Mouse (Mus musculus): ENCODE data around the gene Cib4. TPM values are rescaled to one million over a fixed set of nuclear protein-coding genes. Genes with fewer than 3 reads are reported as not detected.
A peak's percentile ranks its signal among the peaks of the same experiment; 100 is the strongest.

Gene Cib4
- polyA plus RNA-seq, 1 experiment from 2014 or later, result not detected

GRCm38 (mm10) chr5:30470454-30470853 lies 75.2 kb downstream of the Cib4 start:
- no peak for ATAC-seq (ENCODE audit: low FRiP score, low TSS enrichment)
- Histone ChIP-seq H3K4me2 (replicated peaks; ENCODE audit: low read depth, low read length) (no peak overlapping the region), H3K36me3 (ENCODE audit: insufficient read depth, low read length) (no peaks in the 10 kb centered on the region), H3K4me3 (ENCODE audit: low read length) (no peak overlapping the region), H3K27ac (ENCODE audit: low read length) (no peak overlapping the region), H3K9ac (replicated peaks; ENCODE audit: low read length) (no peak overlapping the region), H3K9me3 (ENCODE audit: low read length) (no peaks in the 10 kb centered on the region), H3K4me1 (ENCODE audit: insufficient read depth, low read length) (no peaks in the 10 kb centered on the region), H3K27me3 (ENCODE audit: insufficient read depth, low read length) (peaks cover 7% of the 10 kb centered on the region)
- WGBS, result 62% methylated on average over 6 of the region's 6 CpGs

- 0 out of 2 replicates have a peak, but pooled peaks have one; percentile 13 for ATAC-seq (ENCODE audit: low FRiP score, low TSS enrichment)
- Histone ChIP-seq H3K36me3 (ENCODE audit: insufficient read depth, low read length) (no peaks in the 10 kb centered on the region), H3K4me3 (ENCODE audit: low read length) (peak overlapping the region; percentile 41), H3K9me3 (ENCODE audit: low read length) (no peaks in the 10 kb centered on the region), H3K27ac (ENCODE audit: low read length) (no peak overlapping the region), H3K4me1 (ENCODE audit: insufficient read depth, low read length) (no peaks in the 10 kb centered on the region), H3K27me3 (ENCODE audit: insufficient read depth, low read length) (peaks cover 14% of the 10 kb centered on the region), H3K9ac (replicated peaks; ENCODE audit: low read length) (no peak overlapping the region; the same call in 1 of the 2 replicates), H3K4me2 (replicated peaks; ENCODE audit: low read depth, low read length) (peak overlapping the region; percentile 70)
- WGBS, result 39% methylated on average over 9 of the region's 9 CpGs
These were observed 79.3 kb downstream of the Cib4 start for GRCm38 (mm10) chr5:30466315-30466714.

- peak; percentile 71; the same call in 1 of the 2 replicates for ATAC-seq (ENCODE audit: low FRiP score, low TSS enrichment)
- no peak within 1 kb of the TSS; the same call in 1 of the 2 replicates for H3K9ac ChIP-seq (replicated peaks; ENCODE audit: low read length)
- no peak within 1 kb of the TSS for H3K27ac ChIP-seq (ENCODE audit: low read length)
- peaks cover 14% of the 10 kb centered on the region for H3K27me3 ChIP-seq (ENCODE audit: insufficient read depth, low read length)
- peak within 1 kb of the TSS; percentile 70 for H3K4me2 ChIP-seq (replicated peaks; ENCODE audit: low read depth, low read length)
- H3K36me3 ChIP-seq (ENCODE audit: insufficient read depth, low read length), result no peaks in the 10 kb centered on the region
- peak within 1 kb of the TSS; percentile 41 for H3K4me3 ChIP-seq (ENCODE audit: low read length)
- H3K9me3 ChIP-seq (ENCODE audit: low read length), result no peaks in the 10 kb centered on the region
- 9% methylated on average over 20 of the region's 21 CpGs for WGBS
- no peaks in the 10 kb centered on the region for H3K4me1 ChIP-seq (ENCODE audit: insufficient read depth, low read length)
These were observed 79.8 kb downstream of the Cib4 start, which contains the start of gene 1700001C02Rik for GRCm38 (mm10) chr5:30465861-30466260. 1700001C02Rik (plus strand) TSS chr5:30466047.

- no peaks in the 10 kb centered on the region for H3K4me1 ChIP-seq (ENCODE audit: insufficient read depth, low read length)
- WGBS, result 30% methylated on average over 12 of the region's 12 CpGs
These were observed 83.8 kb downstream of the Cib4 start, which contains the start of gene Otof for GRCm38 (mm10) chr5:30461821-30462220. Otof (minus strand) TSS chr5:30461932.

GRCm38 (mm10) chr5:30460155-30460554 lies 85.5 kb downstream of the Cib4 start:
- Histone ChIP-seq H3K4me1 (ENCODE audit: insufficient read depth, low read length) (no peaks in the 10 kb centered on the region), H3K27ac (ENCODE audit: low read length) (no peak overlapping the region), H3K4me3 (ENCODE audit: low read length) (no peak overlapping the region), H3K36me3 (ENCODE audit: insufficient read depth, low read length) (no peaks in the 10 kb centered on the region), H3K4me2 (replicated peaks; ENCODE audit: low read depth, low read length) (no peak overlapping the region), H3K27me3 (ENCODE audit: insufficient read depth, low read length) (peaks cover 3% of the 10 kb centered on the region; the same call in 1 of the 2 replicates), H3K9me3 (ENCODE audit: low read length) (no peaks in the 10 kb centered on the region), H3K9ac (replicated peaks; ENCODE audit: low read length) (no peak overlapping the region)
- WGBS, result 46% methylated on average over 4 of the region's 4 CpGs
- ATAC-seq (ENCODE audit: low FRiP score, low TSS enrichment), result no peak

More at GRCm38 (mm10) chr5:30461821-30462220, 83.8 kb downstream of the Cib4 start, which contains the start of gene Otof:
- no peaks in the 10 kb centered on the region for H3K9me3 ChIP-seq (ENCODE audit: low read length)
- no peaks in the 10 kb centered on the region for H3K36me3 ChIP-seq (ENCODE audit: insufficient read depth, low read length)
- no peak within 1 kb of the TSS for H3K4me2 ChIP-seq (replicated peaks; ENCODE audit: low read depth, low read length)
- no peak for ATAC-seq (ENCODE audit: low FRiP score, low TSS enrichment)
- peaks cover 14% of the 10 kb centered on the region for H3K27me3 ChIP-seq (ENCODE audit: insufficient read depth, low read length)
- no peak within 1 kb of the TSS for H3K9ac ChIP-seq (replicated peaks; ENCODE audit: low read length)
- no peak within 1 kb of the TSS for H3K4me3 ChIP-seq (ENCODE audit: low read length)
- H3K27ac ChIP-seq (ENCODE audit: low read length), result no peak within 1 kb of the TSS

- Histone ChIP-seq H3K4me2 (replicated peaks; ENCODE audit: low read depth, low read length) (no peak overlapping the region), H3K36me3 (ENCODE audit: insufficient read depth, low read length) (no peaks in the 10 kb centered on the region), H3K4me1 (ENCODE audit: insufficient read depth, low read length) (no peaks in the 10 kb centered on the region), H3K27me3 (ENCODE audit: insufficient read depth, low read length) (no peaks in the 10 kb centered on the region), H3K4me3 (ENCODE audit: low read length) (no peak overlapping the region), H3K9me3 (ENCODE audit: low read length) (no peaks in the 10 kb centered on the region), H3K9ac (replicated peaks; ENCODE audit: low read length) (no peak overlapping the region), H3K27ac (ENCODE audit: low read length) (no peak overlapping the region)
- 48% methylated on average over 6 of the region's 6 CpGs for WGBS
- no peak for ATAC-seq (ENCODE audit: low FRiP score, low TSS enrichment)
These were observed 89.6 kb downstream of the Cib4 start for GRCm38 (mm10) chr5:30456056-30456455.

- Histone ChIP-seq H3K9ac (replicated peaks; ENCODE audit: low read length) (no peak overlapping the region), H3K9me3 (ENCODE audit: low read length) (no peaks in the 10 kb centered on the region), H3K27ac (ENCODE audit: low read length) (no peak overlapping the region), H3K36me3 (ENCODE audit: insufficient read depth, low read length) (no peaks in the 10 kb centered on the region), H3K27me3 (ENCODE audit: insufficient read depth, low read length) (no peaks in the 10 kb centered on the region), H3K4me3 (ENCODE audit: low read length) (no peak overlapping the region), H3K4me2 (replicated peaks; ENCODE audit: low read depth, low read length) (no peak overlapping the region), H3K4me1 (ENCODE audit: insufficient read depth, low read length) (no peaks in the 10 kb centered on the region)
- 78% methylated on average over 13 of the region's 13 CpGs for WGBS
- no peak for ATAC-seq (ENCODE audit: low FRiP score, low TSS enrichment)
These were observed 101.2 kb downstream of the Cib4 start for GRCm38 (mm10) chr5:30444327-30444895.

GRCm38 (mm10) chr5:30442196-30442595 lies 103.4 kb downstream of the Cib4 start:
- H3K36me3 ChIP-seq (ENCODE audit: insufficient read depth, low read length), result no peaks in the 10 kb centered on the region
- no peaks in the 10 kb centered on the region for H3K9me3 ChIP-seq (ENCODE audit: low read length)
- H3K27me3 ChIP-seq (ENCODE audit: insufficient read depth, low read length), result no peaks in the 10 kb centered on the region
- no peak for ATAC-seq (ENCODE audit: low FRiP score, low TSS enrichment)
- WGBS, result 72% methylated on average over 5 of the region's 5 CpGs
- H3K9ac ChIP-seq (replicated peaks; ENCODE audit: low read length), result no peak overlapping the region
- H3K4me3 ChIP-seq (ENCODE audit: low read length), result no peak overlapping the region
- no peak overlapping the region for H3K27ac ChIP-seq (ENCODE audit: low read length)
- H3K4me1 ChIP-seq (ENCODE audit: insufficient read depth, low read length), result no peaks in the 10 kb centered on the region
- no peak overlapping the region for H3K4me2 ChIP-seq (replicated peaks; ENCODE audit: low read depth, low read length)

GRCm38 (mm10) chr5:30440308-30440906 lies 105.2 kb downstream of the Cib4 start:
- no peak for ATAC-seq (ENCODE audit: low FRiP score, low TSS enrichment)
- no peak overlapping the region for H3K4me2 ChIP-seq (replicated peaks; ENCODE audit: low read depth, low read length)
- H3K4me3 ChIP-seq (ENCODE audit: low read length), result no peak overlapping the region
- no peak overlapping the region for H3K9ac ChIP-seq (replicated peaks; ENCODE audit: low read length)
- no peaks in the 10 kb centered on the region for H3K36me3 ChIP-seq (ENCODE audit: insufficient read depth, low read length)
- no peaks in the 10 kb centered on the region for H3K4me1 ChIP-seq (ENCODE audit: insufficient read depth, low read length)
- WGBS, result 88% methylated on average over 8 of the region's 8 CpGs
- no peaks in the 10 kb centered on the region for H3K9me3 ChIP-seq (ENCODE audit: low read length)
- H3K27me3 ChIP-seq (ENCODE audit: insufficient read depth, low read length), result no peaks in the 10 kb centered on the region
- H3K27ac ChIP-seq (ENCODE audit: low read length), result no peak overlapping the region

- Histone ChIP-seq H3K27me3 (ENCODE audit: insufficient read depth, low read length) (no peaks in the 10 kb centered on the region), H3K9me3 (ENCODE audit: low read length) (no peaks in the 10 kb centered on the region), H3K4me1 (ENCODE audit: insufficient read depth, low read length) (no peaks in the 10 kb centered on the region), H3K4me3 (ENCODE audit: low read length) (no peak overlapping the region), H3K36me3 (ENCODE audit: insufficient read depth, low read length) (no peaks in the 10 kb centered on the region), H3K4me2 (replicated peaks; ENCODE audit: low read depth, low read length) (no peak overlapping the region), H3K9ac (replicated peaks; ENCODE audit: low read length) (no peak overlapping the region), H3K27ac (ENCODE audit: low read length) (no peak overlapping the region)
- 53% methylated on average over 2 of the region's 2 CpGs for WGBS
- ATAC-seq (ENCODE audit: low FRiP score, low TSS enrichment), result no peak
These were observed 106.7 kb downstream of the Cib4 start for GRCm38 (mm10) chr5:30438931-30439330.

Data from kidney, embryonic 16.5 days (tissue).